Mouse (Mus musculus) bone marrow macrophage, adult 2 months (primary cell): ENCODE results near the gene Cped1.

Source experiments
- CTCF ChIP-seq: IDR thresholded peaks from 2 replicates; pipeline ENCODE4 v1.5.1; 2012; ENCODE audit warnings: low read depth, mild to moderate bottlenecking, low read length, moderate library complexity
- POLR2A ChIP-seq: IDR thresholded peaks from 2 replicates; pipeline ENCODE4 v1.6.1; 2012; ENCODE audit warnings: mild to moderate bottlenecking, low read depth, low read length, borderline replicate concordance

GRCm38 (mm10) chr6:22148511-22148910 lies 162.8 kb downstream of the Cped1 start:
- TF ChIP-seq CTCF (no peak), POLR2A (no peak)
